Mouse (Mus musculus) left cerebral cortex, adult 18-20 months (tissue): Measurements from ENCODE around the gene Fnip1. TPM values are rescaled to one million over a fixed set of nuclear protein-coding genes. Genes with fewer than 3 reads are reported as not detected.
A peak's percentile ranks its signal among the peaks of the same experiment; 100 is the strongest.
"Not testable (repeated sequence)": the region's sequence is repeated elsewhere in the genome, so short reads cannot be mapped to it uniquely, and the experiment has no call there.

Experiments
- DNase-seq, 2 experiments: peaks; one replicate each; pipeline ENCODE4 v3.0.0; 2021 to 2022; ENCODE audit warnings: low spot score in 2 of 2, mixed read lengths in 1 of 2
- long read RNA-seq, 2 experiments: library from polyadenylated mRNA; stranded (forward); transcript quantifications; one replicate each; pipeline ENCODE4 v2.0.0; 2021
- total RNA-seq, 2 experiments: library from RNA; stranded (reverse); gene quantifications; 2 replicates each; pipeline ENCODE4 v1.2.3; 2021

Gene Fnip1
- 10 to 100 TPM; 39.8 to 40.5 TPM for total RNA-seq
- long read RNA-seq, experiment 1, full-length matches to known transcripts: 8 of 20 reads
- long read RNA-seq, experiment 1, partial matches to known transcripts: 6 of 20 reads
- long read RNA-seq, experiment 1, other reads (novel, unspliced or antisense): 6 of 20 reads
- long read RNA-seq, experiment 2, full-length matches to known transcripts: 7 of 11 reads
- long read RNA-seq, experiment 2, partial matches to known transcripts: 3 of 11 reads
- long read RNA-seq, experiment 2, other reads (novel, unspliced or antisense): 1 of 11 reads

GRCm38 (mm10) chr11:54437823-54438337 is at the start of gene Fnip1:
Gene Fnip1, plus strand, starts transcription at chr11:54438199.
- DNase-seq: peak; percentile 93 to 95

- DNase-seq: no peak
Measured at GRCm38 (mm10) chr11:54390386-54390785, 47.6 kb upstream of the Fnip1 start.

GRCm38 (mm10) chr11:54391326-54391725 is 46.7 kb upstream of the Fnip1 start:
- no peak for DNase-seq

GRCm38 (mm10) chr11:54396686-54397085 is 41.3 kb upstream of the Fnip1 start:
- DNase-seq: no peak

- no peak for DNase-seq
Measured at GRCm38 (mm10) chr11:54398058-54398457, 39.9 kb upstream of the Fnip1 start.

GRCm38 (mm10) chr11:54400803-54401202 is 37.2 kb upstream of the Fnip1 start:
- DNase-seq: not testable (repeated sequence)

- no peak for DNase-seq
Measured at GRCm38 (mm10) chr11:54404885-54405284, 33.1 kb upstream of the Fnip1 start.

- no peak for DNase-seq
Measured at GRCm38 (mm10) chr11:54406930-54407546, 31.0 kb upstream of the Fnip1 start.

- no peak for DNase-seq
Measured at GRCm38 (mm10) chr11:54410612-54411011, 27.4 kb upstream of the Fnip1 start.

- DNase-seq: peak in 1 of 2 experiments; percentile 8
Measured at GRCm38 (mm10) chr11:54413017-54413416, 25.0 kb upstream of the Fnip1 start.

GRCm38 (mm10) chr11:54423007-54423406 is 15.0 kb upstream of the Fnip1 start:
- DNase-seq: no peak

GRCm38 (mm10) chr11:54426267-54426666 is 11.7 kb upstream of the Fnip1 start:
- DNase-seq: no peak

GRCm38 (mm10) chr11:54427138-54427537 is 10.9 kb upstream of the Fnip1 start:
- no peak for DNase-seq

GRCm38 (mm10) chr11:54427695-54428352 is 10.2 kb upstream of the Fnip1 start:
- no peak for DNase-seq

GRCm38 (mm10) chr11:54429224-54429623 is 8.8 kb upstream of the Fnip1 start:
- no peak for DNase-seq

GRCm38 (mm10) chr11:54435797-54436196 is 2.2 kb upstream of the Fnip1 start:
- DNase-seq: no peak

GRCm38 (mm10) chr11:54437310-54437822 is 633 bp upstream of the Fnip1 start:
- no peak for DNase-seq

- peak; percentile 43 to 53 for DNase-seq
Measured at GRCm38 (mm10) chr11:54438366-54438781, 375 bp downstream of the Fnip1 start.

- DNase-seq: no peak
Measured at GRCm38 (mm10) chr11:54438991-54439690, 1.1 kb downstream of the Fnip1 start.

- DNase-seq: no peak
Measured at GRCm38 (mm10) chr11:54439691-54440029, 1.7 kb downstream of the Fnip1 start.

- not testable (repeated sequence) for DNase-seq
Measured at GRCm38 (mm10) chr11:54450757-54451156, 12.8 kb downstream of the Fnip1 start.
